Mouse (Mus musculus): ENCODE measurements around the gene Chdh.

Chdh gene

DNA sequence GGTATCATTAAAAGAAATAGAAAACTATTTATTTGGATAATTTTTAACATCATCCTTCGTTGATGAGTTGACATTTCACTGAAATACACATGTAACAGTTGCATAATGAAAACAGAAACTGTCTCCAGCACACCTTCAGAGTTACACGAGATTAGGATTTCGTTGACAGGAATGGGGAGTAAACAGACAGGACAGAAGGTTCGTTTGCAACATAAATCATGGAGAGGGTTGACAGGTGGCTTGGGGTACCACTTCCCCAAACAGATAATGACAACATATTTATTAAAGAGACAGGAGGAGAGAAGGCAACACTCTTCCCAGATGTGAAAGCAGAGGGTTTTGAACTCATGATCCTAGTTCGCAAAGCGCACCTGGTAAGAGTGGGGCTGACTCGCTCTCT lies 46.1 kb downstream of the Chdh start:
- DNase-seq (ENCODE audit: extremely low spot score): no peak

GRCm38 (mm10) chr14:30056031-30056766 lies 47.4 kb downstream of the Chdh start:
- DNase-seq (ENCODE audit: extremely low spot score): no peak

GRCm38 (mm10) chr14:30064864-30065263 lies 56.0 kb downstream of the Chdh start:
- DNase-seq (ENCODE audit: extremely low spot score): no peak

DNA sequence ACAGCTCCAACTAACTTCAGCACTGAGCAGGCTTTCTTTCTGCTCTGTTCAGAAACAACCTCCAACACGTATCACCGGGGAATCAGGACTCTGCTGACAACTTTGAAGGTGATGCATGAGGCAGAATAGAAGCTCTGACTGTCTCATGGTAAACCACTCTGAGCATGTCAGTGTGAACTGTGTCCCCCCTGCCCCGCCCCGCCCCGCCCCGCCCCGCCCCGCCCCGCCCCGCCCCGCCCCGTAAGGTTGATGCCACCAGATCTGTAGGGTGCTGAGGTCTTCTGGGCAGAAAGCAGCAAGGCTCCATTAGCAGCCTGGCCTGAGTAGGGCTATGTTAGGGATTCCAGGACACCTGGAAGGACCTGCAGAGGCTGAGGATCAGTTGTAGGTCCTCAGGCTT lies 57.9 kb downstream of the Chdh start:
- DNase-seq (ENCODE audit: extremely low spot score): no peak

- no peak for DNase-seq (ENCODE audit: extremely low spot score)
Measured at GRCm38 (mm10) chr14:30068566-30068965, 59.7 kb downstream of the Chdh start.

- DNase-seq (ENCODE audit: extremely low spot score): no peak
Measured at GRCm38 (mm10) chr14:30075268-30075887, 66.6 kb downstream of the Chdh start.

DNA sequence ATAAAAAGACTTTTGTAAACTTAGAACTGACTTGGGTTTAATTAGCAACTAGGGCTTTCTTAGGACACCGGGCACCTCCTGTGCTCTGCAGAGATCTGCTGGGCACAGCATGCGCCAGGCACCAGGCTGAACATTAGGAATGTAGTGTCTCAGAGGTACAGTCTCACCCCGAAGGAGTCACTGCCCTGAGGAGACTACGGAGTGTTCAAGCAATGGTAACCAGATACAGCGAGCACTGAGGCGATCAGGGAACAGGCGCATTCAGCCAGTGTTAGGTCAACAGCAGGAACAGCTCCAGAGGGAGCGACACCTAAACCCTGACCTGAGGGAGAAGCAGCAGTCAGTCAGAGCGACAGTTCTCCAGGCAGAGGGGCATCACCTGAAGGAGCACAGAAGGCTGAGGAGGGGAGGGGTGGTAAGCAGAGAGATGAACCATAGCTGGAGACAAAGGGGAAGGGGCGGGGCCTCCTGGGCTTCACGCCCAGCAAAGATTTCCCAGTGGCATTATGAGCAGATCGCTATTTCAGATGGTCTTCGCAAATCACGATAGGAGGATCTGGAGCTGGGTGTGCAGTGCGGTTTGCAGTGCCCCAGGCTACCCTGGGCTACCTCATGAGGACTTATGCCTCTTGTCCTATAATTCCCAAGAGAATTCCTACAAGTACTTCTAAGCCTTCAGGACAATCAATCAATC lies 69.4 kb downstream of the Chdh start:
- DNase-seq (ENCODE audit: extremely low spot score): no peak

DNA sequence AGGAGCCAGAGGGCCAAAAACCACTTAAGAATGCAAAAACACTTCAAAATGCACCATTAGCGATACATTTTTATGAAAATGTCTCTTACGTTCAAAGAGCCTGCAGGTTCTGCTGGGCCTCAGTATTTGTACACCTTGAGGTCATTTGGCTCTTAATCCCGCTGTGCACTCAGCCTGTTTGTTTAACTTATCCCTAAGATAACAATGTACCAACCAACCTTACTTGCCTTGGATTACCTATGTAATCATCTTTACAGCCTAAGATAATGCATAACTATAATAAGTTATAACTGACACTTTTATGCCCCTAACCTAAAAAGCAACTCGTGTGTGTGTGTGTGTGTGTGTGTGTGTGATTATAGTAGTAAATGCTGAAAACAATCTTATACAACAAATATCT lies 70.9 kb downstream of the Chdh start:
- no peak for DNase-seq (ENCODE audit: extremely low spot score)
